Mouse (Mus musculus): Measurements from ENCODE around the gene Pfpl. TPM values are rescaled to one million over a fixed set of nuclear protein-coding genes. Genes with fewer than 3 reads are reported as not detected.

Pfpl gene
- polyA plus RNA-seq (2014; fragmentation: Nextera tagmentation; extraction: Ambion mirVana) = not detected in 2 replicates

GRCm38 (mm10) chr19:12427605-12428004 is at the start of gene Pfpl:
TSS of gene Pfpl (plus strand) at chr19:12427905.
- Histone ChIP-seq H3K27me3 (ENCODE audit: control insufficient read depth, insufficient read depth, low read length) (no peaks in the 10 kb centered on the region), H3K4me2 (ENCODE audit: low read depth, low read length) (no peak within 1 kb of the TSS), H3K9ac (replicated peaks; ENCODE audit: low read length) (no peak within 1 kb of the TSS), H3K36me3 (replicated peaks; ENCODE audit: control insufficient read depth, insufficient read depth, low read depth, low read length) (no peaks in the 10 kb centered on the region), H3K4me1 (ENCODE audit: control insufficient read depth, insufficient read depth, low read length) (no peaks in the 10 kb centered on the region), H3K9me3 (replicated peaks; ENCODE audit: control insufficient read depth, low read length) (no peaks in the 10 kb centered on the region), H3K4me3 (ENCODE audit: low read depth, low read length) (no peak within 1 kb of the TSS), H3K27ac (replicated peaks; ENCODE audit: low read depth, low read length) (no peak within 1 kb of the TSS)
- DNase-seq (ENCODE audit: low spot score) = no peak
- 94% methylated on average over 6 of the region's 6 CpGs for WGBS
- ATAC-seq (replicated peaks; ENCODE audit: insufficient number of reproducible peaks, low FRiP score, low TSS enrichment, low read depth) = no peak

GRCm38 (mm10) chr19:12386979-12387378 is 40.7 kb upstream of the Pfpl start, which contains the start of gene Olfr1440:
TSS of gene Olfr1440 (plus strand) at chr19:12387279.
- H3K27ac ChIP-seq (replicated peaks; ENCODE audit: low read depth, low read length) = no peak within 1 kb of the TSS
- H3K9me3 ChIP-seq (replicated peaks; ENCODE audit: control insufficient read depth, low read length) = no peaks in the 10 kb centered on the region
- H3K27me3 ChIP-seq (ENCODE audit: control insufficient read depth, insufficient read depth, low read length) = no peaks in the 10 kb centered on the region
- ATAC-seq (replicated peaks; ENCODE audit: insufficient number of reproducible peaks, low FRiP score, low TSS enrichment, low read depth) (no peak), DNase-seq (ENCODE audit: low spot score) (no peak)
- H3K4me3 ChIP-seq (ENCODE audit: low read depth, low read length) = no peak within 1 kb of the TSS
- H3K36me3 ChIP-seq (replicated peaks; ENCODE audit: control insufficient read depth, insufficient read depth, low read depth, low read length) = no peaks in the 10 kb centered on the region
- no peak within 1 kb of the TSS for H3K9ac ChIP-seq (replicated peaks; ENCODE audit: low read length)
- H3K4me1 ChIP-seq (ENCODE audit: control insufficient read depth, insufficient read depth, low read length) = no peaks in the 10 kb centered on the region
- 84% methylated on average over 2 of the region's 2 CpGs for WGBS
- no peak within 1 kb of the TSS for H3K4me2 ChIP-seq (ENCODE audit: low read depth, low read length)

DNA sequence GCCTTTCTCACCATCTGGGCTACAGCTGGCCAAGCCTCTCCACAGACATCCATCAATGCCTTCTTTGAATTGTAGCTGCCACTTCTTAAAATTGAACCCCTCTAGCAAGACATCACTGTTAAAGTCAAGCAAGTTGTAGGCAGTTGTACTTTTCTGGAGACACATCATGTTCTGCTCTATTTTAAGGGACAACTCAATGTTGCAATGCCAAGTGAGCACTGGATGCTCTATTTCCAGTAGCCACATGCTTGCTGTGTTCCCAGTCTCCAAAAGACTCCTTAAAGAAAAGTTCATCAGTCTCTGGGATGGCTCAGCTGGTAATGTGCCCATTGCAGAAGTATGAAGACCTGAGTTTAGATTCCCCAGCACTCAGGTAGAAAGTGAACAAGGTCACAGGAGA is 14.0 kb upstream of the Pfpl start:
- no peak overlapping the region for H3K4me3 ChIP-seq (ENCODE audit: low read depth, low read length)
- H3K27ac ChIP-seq (replicated peaks; ENCODE audit: low read depth, low read length) = no peak overlapping the region
- no peaks in the 10 kb centered on the region for H3K9me3 ChIP-seq (replicated peaks; ENCODE audit: control insufficient read depth, low read length)
- H3K27me3 ChIP-seq (ENCODE audit: control insufficient read depth, insufficient read depth, low read length) = no peaks in the 10 kb centered on the region
- no peaks in the 10 kb centered on the region for H3K36me3 ChIP-seq (replicated peaks; ENCODE audit: control insufficient read depth, insufficient read depth, low read depth, low read length)
- no peak overlapping the region for H3K4me2 ChIP-seq (ENCODE audit: low read depth, low read length)
- H3K9ac ChIP-seq (replicated peaks; ENCODE audit: low read length) = no peak overlapping the region
- ATAC-seq (replicated peaks; ENCODE audit: insufficient number of reproducible peaks, low FRiP score, low TSS enrichment, low read depth) (no peak), DNase-seq (ENCODE audit: low spot score) (no peak)
- H3K4me1 ChIP-seq (ENCODE audit: control insufficient read depth, insufficient read depth, low read length) = no peaks in the 10 kb centered on the region

DNA sequence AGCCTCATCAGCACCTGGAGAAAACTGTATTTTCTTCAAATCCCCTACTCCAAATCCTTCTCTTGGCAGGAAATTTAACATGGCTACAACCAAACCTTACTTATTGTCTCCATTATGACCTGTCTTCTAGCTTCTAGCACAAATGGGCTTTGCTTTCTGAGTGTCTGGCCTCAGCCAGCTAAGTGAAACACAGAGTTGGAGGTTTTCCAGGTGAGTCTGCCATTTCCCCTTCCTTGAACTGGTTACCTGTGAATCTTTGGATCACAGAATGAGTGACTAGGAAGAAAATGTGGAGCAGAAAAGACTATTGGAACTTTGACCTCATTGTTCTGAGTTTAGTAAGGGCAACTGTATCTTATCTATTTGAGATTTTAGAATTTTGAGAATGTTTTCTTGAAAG is 10.3 kb upstream of the Pfpl start, which contains the start of gene Olfr1441:
Olfr1441 (plus strand) TSS at position 73 of the 400 bp plus-strand sequence.
- Histone ChIP-seq H3K27ac (replicated peaks; ENCODE audit: low read depth, low read length) (no peak within 1 kb of the TSS), H3K9me3 (replicated peaks; ENCODE audit: control insufficient read depth, low read length) (no peaks in the 10 kb centered on the region), H3K4me2 (ENCODE audit: low read depth, low read length) (no peak within 1 kb of the TSS), H3K27me3 (ENCODE audit: control insufficient read depth, insufficient read depth, low read length) (no peaks in the 10 kb centered on the region), H3K9ac (replicated peaks; ENCODE audit: low read length) (no peak within 1 kb of the TSS), H3K4me3 (ENCODE audit: low read depth, low read length) (no peak within 1 kb of the TSS), H3K4me1 (ENCODE audit: control insufficient read depth, insufficient read depth, low read length) (no peaks in the 10 kb centered on the region), H3K36me3 (replicated peaks; ENCODE audit: control insufficient read depth, insufficient read depth, low read depth, low read length) (no peaks in the 10 kb centered on the region)
- ATAC-seq (replicated peaks; ENCODE audit: insufficient number of reproducible peaks, low FRiP score, low TSS enrichment, low read depth) (no peak), DNase-seq (ENCODE audit: low spot score) (no peak)

DNA sequence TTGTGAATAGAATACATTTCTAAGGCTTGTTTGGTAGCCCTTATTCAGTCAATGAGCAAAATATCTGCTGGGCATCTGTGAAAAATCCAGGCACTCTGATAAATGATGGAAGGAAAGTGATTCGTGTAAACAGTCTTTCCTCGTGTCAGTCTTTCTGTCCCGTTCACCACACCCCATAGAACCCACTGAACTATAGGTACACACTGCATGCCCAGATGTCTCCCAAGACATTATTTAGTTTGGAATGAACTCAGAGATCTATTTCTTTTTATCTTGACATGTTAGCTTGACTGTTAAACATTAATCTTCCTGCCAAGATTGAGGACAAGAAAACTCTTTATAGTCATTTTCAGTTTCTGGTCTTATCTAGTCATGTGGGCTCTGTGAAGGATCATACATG is 9.4 kb upstream of the Pfpl start:
- DNase-seq (ENCODE audit: low spot score) = no peak
- H3K9me3 ChIP-seq (replicated peaks; ENCODE audit: control insufficient read depth, low read length) = no peaks in the 10 kb centered on the region
- WGBS = 85% methylated on average over 3 of the region's 3 CpGs
- H3K27me3 ChIP-seq (ENCODE audit: control insufficient read depth, insufficient read depth, low read length) = no peaks in the 10 kb centered on the region
- no peaks in the 10 kb centered on the region for H3K4me1 ChIP-seq (ENCODE audit: control insufficient read depth, insufficient read depth, low read length)
- no peak overlapping the region for H3K4me3 ChIP-seq (ENCODE audit: low read depth, low read length)
- H3K27ac ChIP-seq (replicated peaks; ENCODE audit: low read depth, low read length) = no peak overlapping the region
- no peaks in the 10 kb centered on the region for H3K36me3 ChIP-seq (replicated peaks; ENCODE audit: control insufficient read depth, insufficient read depth, low read depth, low read length)
- no peak overlapping the region for H3K9ac ChIP-seq (replicated peaks; ENCODE audit: low read length)
- H3K4me2 ChIP-seq (ENCODE audit: low read depth, low read length) = no peak overlapping the region
- ATAC-seq (replicated peaks; ENCODE audit: insufficient number of reproducible peaks, low FRiP score, low TSS enrichment, low read depth) = no peak

DNA sequence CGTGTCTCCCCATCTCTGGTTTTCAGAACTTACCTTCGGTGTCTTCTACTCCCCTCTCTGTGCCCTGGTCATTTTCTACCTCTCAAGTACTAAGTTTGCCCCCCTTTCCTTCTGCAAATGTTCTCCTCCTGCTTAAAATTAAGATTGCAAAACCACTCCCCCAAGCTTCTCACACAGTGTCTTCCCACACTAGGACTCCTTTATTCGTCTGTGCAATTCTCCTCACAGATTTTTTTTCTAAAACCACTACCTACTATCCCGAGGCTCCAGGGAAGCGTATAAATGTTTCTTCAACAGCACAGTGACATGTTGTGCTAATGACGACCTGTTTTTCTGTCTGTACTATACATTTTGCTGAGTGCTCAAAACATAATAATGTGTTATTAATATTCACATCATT is 7.2 kb upstream of the Pfpl start:
- H3K27ac ChIP-seq (replicated peaks; ENCODE audit: low read depth, low read length) = no peak overlapping the region
- H3K27me3 ChIP-seq (ENCODE audit: control insufficient read depth, insufficient read depth, low read length) = no peaks in the 10 kb centered on the region
- no peak overlapping the region for H3K4me3 ChIP-seq (ENCODE audit: low read depth, low read length)
- no peaks in the 10 kb centered on the region for H3K36me3 ChIP-seq (replicated peaks; ENCODE audit: control insufficient read depth, insufficient read depth, low read depth, low read length)
- no peaks in the 10 kb centered on the region for H3K9me3 ChIP-seq (replicated peaks; ENCODE audit: control insufficient read depth, low read length)
- 79% methylated on average over 6 of the region's 6 CpGs for WGBS
- H3K4me2 ChIP-seq (ENCODE audit: low read depth, low read length) = no peak overlapping the region
- no peak overlapping the region for H3K9ac ChIP-seq (replicated peaks; ENCODE audit: low read length)
- DNase-seq (ENCODE audit: low spot score) = no peak
- ATAC-seq (replicated peaks; ENCODE audit: insufficient number of reproducible peaks, low FRiP score, low TSS enrichment, low read depth) = no peak
- no peaks in the 10 kb centered on the region for H3K4me1 ChIP-seq (ENCODE audit: control insufficient read depth, insufficient read depth, low read length)

DNA sequence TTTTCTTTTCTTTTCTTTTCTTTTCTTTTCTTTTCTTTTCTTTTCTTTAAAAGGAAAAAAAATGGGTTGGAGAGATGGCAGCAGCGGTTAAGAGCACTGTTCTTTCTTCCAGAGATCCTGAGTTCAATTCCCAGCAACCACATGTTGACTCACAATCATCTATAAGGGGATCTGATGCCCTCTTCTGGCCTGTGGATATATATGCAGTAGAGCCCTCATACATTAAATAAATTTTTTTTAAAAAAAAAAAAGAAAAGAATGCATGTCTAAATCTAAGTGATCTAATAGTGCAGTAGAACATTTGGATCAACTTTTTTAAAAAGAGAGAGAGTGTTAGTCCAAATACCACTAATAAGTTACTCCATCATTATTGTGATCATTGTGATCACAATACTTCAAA is 6.0 kb upstream of the Pfpl start:
- H3K27me3 ChIP-seq (ENCODE audit: control insufficient read depth, insufficient read depth, low read length) = no peaks in the 10 kb centered on the region
- ATAC-seq (replicated peaks; ENCODE audit: insufficient number of reproducible peaks, low FRiP score, low TSS enrichment, low read depth) = no peak

GRCm38 (mm10) chr19:12427101-12427500 is 604 bp upstream of the Pfpl start:
- Histone ChIP-seq H3K4me2 (ENCODE audit: low read depth, low read length) (no peak overlapping the region), H3K36me3 (replicated peaks; ENCODE audit: control insufficient read depth, insufficient read depth, low read depth, low read length) (no peaks in the 10 kb centered on the region), H3K9ac (replicated peaks; ENCODE audit: low read length) (no peak overlapping the region), H3K4me1 (ENCODE audit: control insufficient read depth, insufficient read depth, low read length) (no peaks in the 10 kb centered on the region), H3K27me3 (ENCODE audit: control insufficient read depth, insufficient read depth, low read length) (no peaks in the 10 kb centered on the region), H3K27ac (replicated peaks; ENCODE audit: low read depth, low read length) (no peak overlapping the region), H3K4me3 (ENCODE audit: low read depth, low read length) (no peak overlapping the region), H3K9me3 (replicated peaks; ENCODE audit: control insufficient read depth, low read length) (no peaks in the 10 kb centered on the region)
- DNase-seq (ENCODE audit: low spot score) (no peak), ATAC-seq (replicated peaks; ENCODE audit: insufficient number of reproducible peaks, low FRiP score, low TSS enrichment, low read depth) (no peak)
- 83% methylated on average over 5 of the region's 5 CpGs for WGBS

More for the DNA sequence above, 6.0 kb upstream of the Pfpl start:
- Histone ChIP-seq H3K9me3 (replicated peaks; ENCODE audit: control insufficient read depth, low read length) (no peaks in the 10 kb centered on the region), H3K4me3 (ENCODE audit: low read depth, low read length) (no peak overlapping the region), H3K36me3 (replicated peaks; ENCODE audit: control insufficient read depth, insufficient read depth, low read depth, low read length) (no peaks in the 10 kb centered on the region), H3K9ac (replicated peaks; ENCODE audit: low read length) (no peak overlapping the region), H3K27ac (replicated peaks; ENCODE audit: low read depth, low read length) (no peak overlapping the region), H3K4me1 (ENCODE audit: control insufficient read depth, insufficient read depth, low read length) (no peaks in the 10 kb centered on the region), H3K4me2 (ENCODE audit: low read depth, low read length) (no peak overlapping the region)
- DNase-seq (ENCODE audit: low spot score) = no peak
- WGBS = 95% methylated on average over 1 of the region's 1 CpGs

Measured in embryonic facial prominence, embryonic 11.5 days (tissue).